Mouse (Mus musculus) embryo, embryonic 11 days (tissue): ENCODE data around the gene Pam.
"Not testable (repeated sequence)": the region's sequence is repeated elsewhere in the genome, so short reads cannot be mapped to it uniquely, and the experiment has no call there.

Experiments used
- DNase-seq: peaks from one replicate; pipeline ENCODE4 v3.0.0-alpha.2; 2015

The Pam gene

DNA sequence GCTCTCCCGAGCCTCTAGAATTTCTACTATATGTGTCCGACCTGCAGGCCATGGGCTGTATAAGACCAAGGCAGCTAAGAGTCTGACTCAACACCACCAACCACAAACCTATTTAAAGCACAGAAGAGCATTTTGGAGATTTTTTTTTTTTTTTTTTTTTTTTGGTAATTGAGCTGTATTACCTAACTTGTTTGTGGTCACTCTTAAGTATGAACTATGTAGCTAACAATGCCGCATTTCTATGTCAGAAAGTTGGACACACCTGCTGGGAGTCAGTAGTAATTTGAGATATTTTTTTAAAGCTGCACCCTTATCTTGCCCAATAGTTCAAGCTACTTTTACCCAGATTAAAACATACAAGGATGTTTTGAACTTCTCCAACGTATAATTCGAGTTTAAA is 66.4 kb downstream of the Pam start:
- no peak for DNase-seq

DNA sequence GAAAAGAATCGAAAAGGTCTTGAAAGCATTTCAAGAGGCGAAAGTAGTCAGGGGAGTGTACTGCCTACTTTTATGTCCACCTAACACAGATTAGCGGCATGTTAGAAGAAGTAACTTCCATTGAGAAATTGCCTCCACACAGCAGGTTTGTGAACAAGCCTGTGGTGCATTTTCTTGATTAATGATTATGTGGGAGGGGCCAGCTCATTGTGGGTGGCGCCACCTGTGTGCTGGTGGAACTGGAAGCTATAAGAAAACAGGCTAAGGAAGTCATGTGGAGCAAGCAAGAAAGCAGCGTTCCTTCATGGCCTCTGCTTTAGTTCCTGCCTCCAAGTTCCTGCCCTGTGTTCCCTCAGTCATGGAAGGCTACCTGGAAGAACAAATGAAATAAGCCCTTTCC is 67.0 kb downstream of the Pam start:
- DNase-seq, result no peak

GRCm38 (mm10) chr1:98027959-98028358 is 67.5 kb downstream of the Pam start:
- no peak for DNase-seq

DNA sequence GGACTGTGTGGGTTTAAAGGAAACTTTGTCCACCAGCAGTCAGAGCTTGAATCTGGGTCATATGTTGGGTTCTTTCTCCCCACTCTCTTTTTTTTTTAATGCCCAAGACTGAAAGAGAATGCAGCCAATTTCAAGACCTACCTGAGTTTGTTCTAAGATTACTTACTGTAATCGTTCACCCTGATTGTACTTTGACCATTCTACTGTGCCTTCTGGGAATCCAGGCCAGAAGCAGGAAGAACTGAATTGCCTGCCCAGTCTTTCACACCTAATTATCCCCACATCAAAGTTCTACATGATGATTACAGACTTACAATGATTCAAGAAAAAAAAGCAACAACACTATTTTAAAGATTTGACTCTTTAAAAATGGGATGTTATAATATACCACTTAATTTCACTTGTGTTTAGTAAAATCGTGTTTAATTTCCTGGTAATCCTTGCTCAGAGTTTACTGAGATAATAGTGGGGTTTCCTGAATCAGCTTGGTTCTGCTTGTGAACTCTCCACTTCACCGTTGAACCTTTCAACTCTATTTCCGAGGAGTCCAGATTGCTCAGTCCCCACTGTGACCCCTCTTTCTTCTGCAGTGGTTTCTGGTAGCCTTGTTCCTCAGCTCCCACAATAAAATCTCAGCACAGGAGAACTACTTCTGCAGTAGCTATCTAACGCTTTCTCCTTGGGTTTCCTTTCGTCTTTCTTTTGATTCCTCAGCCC is 69.4 kb downstream of the Pam start:
- DNase-seq, result no peak

- DNase-seq, result no peak
Measured at GRCm38 (mm10) chr1:98023866-98024265, 71.6 kb downstream of the Pam start.

DNA sequence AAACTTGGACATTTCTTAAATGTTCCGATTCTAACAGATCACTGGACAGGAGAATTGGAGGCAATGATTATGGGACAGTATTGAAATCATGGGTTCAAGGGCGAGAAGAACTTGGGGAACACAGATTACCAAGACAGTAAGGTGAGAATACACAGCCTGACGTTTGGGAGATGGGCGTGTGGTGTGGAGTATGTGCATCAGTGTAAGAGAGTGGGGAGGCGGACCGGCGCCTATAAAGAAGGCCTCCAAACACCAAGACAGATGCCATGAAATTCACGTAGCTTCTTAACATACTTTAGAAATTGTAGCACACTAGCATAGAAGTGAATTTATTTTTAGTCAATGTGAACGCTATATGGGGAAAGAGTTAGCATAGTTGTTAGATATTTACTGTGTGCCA is 76.5 kb downstream of the Pam start:
- DNase-seq, result no peak

DNA sequence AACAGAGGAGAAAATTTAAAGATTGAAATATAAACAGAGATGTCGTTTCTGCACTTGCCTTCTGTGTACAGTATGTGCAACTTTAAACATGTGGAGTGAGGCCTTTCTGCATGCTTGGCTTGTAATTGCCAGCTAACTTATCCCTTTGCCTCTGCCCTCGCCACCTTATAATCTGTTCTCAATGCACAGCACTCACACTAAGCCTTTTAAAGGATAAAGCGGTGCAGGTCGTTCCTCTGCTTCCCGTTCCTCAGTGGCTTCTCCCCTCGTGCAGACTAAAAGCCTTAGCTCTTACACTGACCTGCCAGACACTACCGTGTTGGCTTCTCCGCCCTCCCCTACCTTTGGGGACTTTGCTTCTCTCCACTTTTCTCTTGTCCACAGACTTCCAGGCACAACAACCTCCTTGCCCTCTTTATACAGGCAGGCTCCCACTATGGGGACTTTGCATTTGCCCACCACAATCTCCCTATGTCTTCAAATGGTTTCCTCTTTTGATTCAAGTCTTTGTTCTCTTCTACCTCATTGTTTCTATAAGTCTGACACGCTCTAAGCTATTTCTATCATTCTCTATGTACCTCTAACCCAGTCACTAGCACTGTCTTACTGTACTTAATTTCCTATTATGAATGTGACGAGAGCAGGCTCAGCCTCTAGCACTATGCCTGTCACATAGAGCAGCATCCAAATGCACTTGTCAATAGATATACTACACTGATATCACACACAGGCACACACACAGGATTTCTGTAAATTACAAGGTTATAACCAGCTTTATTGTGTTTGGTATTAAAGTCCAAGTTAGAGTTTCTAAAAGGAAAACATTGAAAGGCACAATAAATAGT is 79.2 kb downstream of the Pam start:
- no peak for DNase-seq

DNA sequence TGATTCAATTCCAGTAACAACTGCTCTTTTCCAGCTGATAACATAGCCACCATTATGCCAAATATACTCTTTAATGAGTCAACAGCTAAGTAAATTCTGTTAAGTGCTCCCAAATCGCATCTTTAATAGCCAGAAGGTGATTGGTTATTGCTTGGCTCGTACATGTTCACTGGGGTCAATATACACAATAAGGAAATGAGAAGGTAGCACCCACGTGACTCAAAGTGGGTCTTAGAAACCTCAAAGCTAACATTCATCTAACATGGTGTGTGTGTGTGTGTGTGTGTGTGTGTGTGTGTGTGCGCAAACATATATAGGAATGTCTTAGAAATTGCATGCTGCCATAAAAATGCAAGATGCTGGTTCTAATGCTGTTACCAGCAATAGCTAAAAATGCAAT is 79.9 kb downstream of the Pam start:
- DNase-seq, result no peak

GRCm38 (mm10) chr1:98002561-98003425 is 92.7 kb downstream of the Pam start:
- DNase-seq, result no peak

DNA sequence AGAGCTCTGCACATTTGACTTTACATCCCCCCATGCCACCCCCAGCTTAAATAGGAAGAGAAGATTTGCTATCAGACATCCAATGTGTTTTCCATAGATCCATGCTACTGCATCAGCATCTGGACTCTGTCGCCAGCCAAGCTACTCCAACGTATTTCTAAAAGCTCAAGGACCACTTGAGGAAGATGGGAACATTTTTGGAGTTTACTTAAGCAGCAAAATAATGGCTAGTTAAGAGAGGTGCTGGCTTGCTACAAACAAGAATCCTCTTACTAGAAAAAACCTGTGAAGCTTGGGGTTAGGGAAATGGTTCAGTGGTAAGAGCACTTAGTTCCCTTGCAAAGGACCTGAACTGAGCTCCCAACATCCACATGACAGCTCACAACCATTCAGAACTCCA is 96.0 kb downstream of the Pam start:
- DNase-seq, result no peak

DNA sequence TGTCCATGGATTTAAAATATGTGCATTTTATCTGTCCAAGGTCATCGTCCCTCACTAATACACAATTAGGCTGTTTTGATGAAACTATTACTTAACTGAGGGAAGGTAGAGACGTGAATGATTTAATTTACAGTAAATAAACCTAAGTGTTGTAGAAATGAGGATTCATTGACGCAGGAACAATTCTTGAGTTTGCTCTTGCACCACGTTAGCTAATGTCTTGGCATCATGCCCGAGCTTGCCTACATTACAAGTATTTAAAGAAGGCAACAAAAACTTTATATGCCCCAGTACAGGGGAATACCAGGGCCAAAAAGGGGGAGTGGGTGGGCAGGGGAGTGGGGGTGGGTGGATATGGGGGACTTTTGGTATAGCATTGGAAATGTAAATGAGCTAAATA is 96.5 kb downstream of the Pam start:
- DNase-seq, result not testable (repeated sequence)

DNA sequence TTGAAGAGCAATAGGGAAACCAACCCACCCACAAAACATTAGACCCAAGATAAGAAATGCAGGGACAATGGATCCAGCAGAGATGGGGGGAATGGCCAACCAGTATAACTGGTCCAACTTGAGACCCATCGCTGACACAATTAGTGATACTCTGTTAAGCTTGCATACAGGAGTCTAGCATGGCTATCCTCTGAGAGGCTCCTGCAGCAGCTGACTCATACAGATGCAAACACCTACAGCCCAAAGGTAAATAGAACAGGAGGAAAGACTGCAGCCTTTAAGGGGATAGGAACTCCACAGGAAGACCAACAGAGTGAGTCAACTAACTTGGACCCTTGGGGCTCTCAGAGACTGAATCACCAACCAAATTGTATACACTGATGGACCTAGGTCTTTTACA is 98.4 kb downstream of the Pam start:
- DNase-seq, result no peak

DNA sequence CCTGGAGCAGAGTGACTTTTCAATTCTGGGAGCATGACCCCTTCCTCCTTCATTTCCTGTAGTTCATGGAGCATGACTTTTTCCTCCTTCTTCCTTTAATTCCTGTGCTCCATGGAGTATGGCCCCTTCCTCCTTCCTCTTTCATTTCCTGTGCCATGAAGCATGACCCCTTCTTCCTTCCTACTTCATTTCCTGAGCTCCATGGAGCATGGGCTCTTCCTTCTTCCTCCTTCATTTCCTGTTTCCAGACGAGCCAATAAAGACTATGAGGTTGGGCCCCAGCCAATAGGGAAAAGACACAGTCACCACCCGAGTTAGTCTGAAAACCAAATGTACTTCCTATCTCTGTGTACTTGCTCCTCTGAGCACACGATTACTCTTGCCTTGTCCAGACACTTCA is 103.5 kb downstream of the Pam start:
- DNase-seq, result no peak

- DNase-seq, result no peak
Measured at GRCm38 (mm10) chr1:97983189-97983588, 112.3 kb downstream of the Pam start.

GRCm38 (mm10) chr1:97979422-97979821 is 116.0 kb downstream of the Pam start:
- no peak for DNase-seq

DNA sequence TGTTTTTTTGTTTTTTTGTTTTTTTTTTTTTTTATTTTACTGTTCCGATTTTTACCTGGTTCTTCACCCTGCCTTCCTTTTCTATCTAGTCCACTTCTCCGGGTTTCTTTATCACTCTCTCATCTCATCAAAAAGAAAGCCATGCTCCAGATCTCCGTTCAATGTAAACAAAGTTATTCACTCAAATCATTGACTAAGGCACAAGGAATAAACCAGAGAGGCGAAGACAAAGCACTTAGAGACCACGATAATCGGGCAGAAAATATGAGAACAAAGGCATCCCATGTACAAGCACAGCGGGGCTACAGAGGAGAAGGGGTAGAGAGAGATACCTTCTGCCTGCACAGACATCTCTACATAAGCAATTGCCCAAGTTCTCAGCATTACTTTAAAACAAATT is 117.9 kb downstream of the Pam start:
- peak; percentile 22 for DNase-seq

DNA sequence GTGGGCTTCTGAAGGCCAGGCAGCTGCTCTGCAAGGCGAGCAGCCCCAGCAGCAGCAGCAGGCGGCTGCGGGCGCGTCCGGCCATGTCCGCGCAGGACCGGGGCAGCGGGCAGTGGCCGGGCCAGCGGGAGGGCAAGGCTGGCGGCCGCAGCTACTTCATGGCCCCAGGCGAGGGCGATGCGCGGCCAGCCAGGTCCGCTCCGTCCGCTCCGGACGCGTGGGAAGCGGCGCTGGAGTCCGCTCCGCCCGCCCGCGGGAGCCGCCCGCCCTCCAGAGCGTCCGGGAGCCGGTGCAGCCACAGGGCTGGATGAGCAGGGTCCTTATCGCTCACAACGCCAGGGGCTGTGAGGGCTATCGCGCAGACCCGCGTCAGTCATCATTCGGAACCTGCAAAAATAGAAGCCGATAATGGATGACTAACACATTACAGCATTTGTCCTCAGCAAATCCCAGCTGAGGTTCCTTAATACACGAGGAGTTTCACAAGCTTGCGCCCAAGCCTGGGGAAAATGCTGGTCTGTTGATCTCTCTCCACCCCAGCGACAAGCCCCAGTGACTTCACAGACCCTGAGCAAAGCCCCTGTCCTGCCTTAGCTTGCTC is 118.5 kb downstream of the Pam start:
- DNase-seq, result peak; percentile 86

DNA sequence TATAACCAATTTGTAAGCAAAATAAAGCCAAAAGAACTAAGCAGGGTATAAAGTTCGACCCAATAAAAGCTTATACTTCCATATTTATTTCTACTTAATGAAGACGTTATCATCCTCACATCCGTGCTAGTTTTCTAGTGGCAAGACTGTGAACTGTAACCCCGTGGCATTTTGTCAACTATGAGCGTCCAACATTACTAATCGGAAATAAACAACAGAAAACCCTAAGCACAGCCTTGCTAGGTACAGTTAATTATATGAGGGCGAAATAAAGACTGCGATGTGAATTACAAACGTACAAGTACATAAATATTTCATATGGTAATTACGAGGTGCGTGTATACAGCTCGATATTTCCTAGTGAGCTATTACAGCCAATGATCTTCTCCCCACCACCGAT is 119.4 kb downstream of the Pam start:
- DNase-seq, result peak; percentile 23

DNA sequence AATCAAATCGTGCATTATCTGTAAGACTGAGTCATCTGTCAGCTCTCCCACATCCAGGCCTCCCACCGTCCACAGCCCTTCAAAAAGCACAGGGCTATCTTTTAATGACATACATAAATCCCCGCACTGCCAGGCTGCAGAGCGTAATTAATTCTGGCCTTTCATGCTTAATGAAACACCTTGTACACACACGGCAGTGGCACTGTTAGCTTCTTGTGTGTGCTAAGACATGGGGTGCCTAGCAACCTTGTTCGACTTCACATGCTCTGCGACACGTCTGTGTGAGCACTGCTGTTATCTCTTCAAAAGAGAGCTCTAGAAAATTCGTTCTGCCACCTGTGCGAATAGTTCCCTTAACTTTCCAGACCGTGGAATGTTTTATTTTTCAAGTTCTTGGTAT is 120.5 kb downstream of the Pam start:
- peak; percentile 24 for DNase-seq

GRCm38 (mm10) chr1:97969765-97970164 is 125.7 kb downstream of the Pam start:
- no peak for DNase-seq

GRCm38 (mm10) chr1:97963711-97964110 is 131.7 kb downstream of the Pam start:
- DNase-seq, result no peak

DNA sequence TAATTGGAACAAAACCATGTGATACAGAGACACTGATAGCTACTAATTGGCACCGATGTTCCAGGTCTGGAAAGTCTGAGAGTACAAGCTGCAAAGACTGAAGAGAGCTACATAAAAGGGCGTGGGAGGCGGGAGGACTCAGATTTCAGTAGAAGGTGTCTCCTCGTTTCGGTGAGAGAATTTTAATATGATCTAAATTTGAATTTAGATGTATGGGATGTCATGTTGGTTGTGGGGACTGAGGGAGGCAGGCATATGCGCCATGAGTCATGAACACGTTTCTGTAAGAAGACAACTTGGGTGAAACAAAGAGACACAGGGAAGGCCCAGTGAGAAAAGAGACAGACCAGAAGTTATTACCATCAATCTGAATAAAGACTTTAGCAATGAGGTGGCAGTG is 133.3 kb downstream of the Pam start:
- no peak for DNase-seq

DNA sequence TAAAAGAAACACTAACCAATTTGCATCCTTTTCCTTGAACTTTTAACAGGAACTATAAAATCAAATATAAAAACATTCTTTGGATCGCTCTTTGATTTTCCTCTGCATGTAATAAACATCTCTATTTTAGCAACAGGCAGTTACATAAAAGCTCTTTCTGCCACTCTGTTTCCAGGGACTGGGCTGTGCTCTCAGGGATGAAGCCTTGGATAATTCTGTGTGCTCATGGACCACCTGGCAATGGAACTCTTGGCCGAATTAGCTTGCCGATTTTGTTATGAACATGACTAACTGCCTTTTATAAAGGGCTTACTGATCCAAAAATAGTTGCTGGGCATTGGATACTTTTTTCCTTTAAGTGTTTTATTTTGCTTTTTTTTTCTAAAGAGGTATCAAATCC is 134.8 kb downstream of the Pam start:
- no peak for DNase-seq
